Mouse (Mus musculus) midbrain, embryonic 10.5 days (tissue): ENCODE measurements around the gene Ppp2r5a. TPM values are rescaled to one million over a fixed set of nuclear protein-coding genes. Genes with fewer than 3 reads are reported as not detected.

ENCODE experiments used
- DNase-seq: peaks from one replicate; pipeline ENCODE4 v3.0.0-alpha.2; 2017; ENCODE audit warnings: low spot score
- H3K27ac ChIP-seq: fragments of 300-500 bp; sonication (generic); replicated peaks from 2 replicates; pipeline ENCODE4 v1.5.1; 2016; ENCODE audit warnings: mild to moderate bottlenecking
- H3K27me3 ChIP-seq: fragments of 300-500 bp; sonication (generic); 2 replicates; pipeline ENCODE4 v1.6.1; 2016; ENCODE audit warnings: low read depth, mild to moderate bottlenecking; ENCODE audit not compliant: poor library complexity, severe bottlenecking
- H3K36me3 ChIP-seq: fragments of 300-500 bp; sonication (generic); 2 replicates; pipeline ENCODE4 v1.6.1; 2016; ENCODE audit warnings: mild to moderate bottlenecking, moderate library complexity
- H3K4me1 ChIP-seq: fragments of 300-500 bp; sonication (generic); 2 replicates; pipeline ENCODE4 v1.6.1; 2016
- H3K4me3 ChIP-seq: fragments of 300-500 bp; sonication (generic); 2 replicates; pipeline ENCODE4 v1.5.1; 2016; ENCODE audit warnings: mild to moderate bottlenecking, moderate library complexity
- H3K9me3 ChIP-seq: fragments of 300-500 bp; sonication (generic); replicated peaks from 2 replicates; pipeline ENCODE4 v1.6.1; 2016; ENCODE audit warnings: mild to moderate bottlenecking
- WGBS: fragments of 180-500 bp; shearing (Covaris S2); methylation state at CpG from one replicate; pipeline ENCODE4 v1.1.7; 2016; 5-methylcytosine and 5-hydroxymethylcytosine counted together
- polyA plus RNA-seq: library from polyadenylated mRNA; unstranded; fragments of >200 nt; fragmentation: Nextera tagmentation; extraction: Ambion mirVana; gene quantifications from 2 replicates; pipeline ENCODE4 v1.2.1, GENCODE M21; 2016

Ppp2r5a gene
- polyA plus RNA-seq, 1 experiment from 2014 or later, result 11.8 TPM

DNA sequence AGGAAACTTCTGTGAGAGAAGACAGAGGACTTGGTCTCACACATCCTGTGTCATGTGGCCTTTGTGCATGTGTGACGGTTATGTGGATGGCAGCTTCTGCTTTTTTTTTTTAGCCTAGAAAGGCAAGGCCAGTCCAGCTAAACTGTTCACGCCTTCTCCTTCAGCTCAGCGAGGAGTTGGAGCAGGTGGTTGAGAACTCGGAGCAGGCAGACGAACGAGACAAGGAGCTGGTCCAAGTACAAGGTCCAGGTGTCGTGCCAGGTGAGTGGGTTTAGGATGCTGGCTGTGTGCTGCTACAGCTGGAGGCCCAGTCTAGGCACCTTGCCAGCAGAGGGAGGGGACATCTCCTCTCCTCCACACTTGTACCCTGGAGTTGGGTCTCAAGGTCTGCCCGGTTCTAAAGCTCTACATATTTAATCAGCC is 75.0 kb downstream of the Ppp2r5a start:
- no peak for DNase-seq
- H3K4me3 ChIP-seq, result 0 out of 2 replicates have a peak overlapping the region, but pooled peaks have one; percentile 94
- peaks cover 9% of the 10 kb centered on the region for H3K27me3 ChIP-seq
- no peaks in the 10 kb centered on the region for H3K9me3 ChIP-seq
- peaks cover 33% of the 10 kb centered on the region for H3K4me1 ChIP-seq
- H3K36me3 ChIP-seq, result peaks cover 44% of the 10 kb centered on the region
- H3K27ac ChIP-seq, result no peak overlapping the region
- 91% methylated on average over 8 of the region's 8 CpGs for WGBS

GRCm38 (mm10) chr1:191327258-191327657 is 75.8 kb downstream of the Ppp2r5a start:
- 91% methylated on average over 8 of the region's 8 CpGs for WGBS
- H3K4me3 ChIP-seq, result peak overlapping the region; percentile 94

DNA sequence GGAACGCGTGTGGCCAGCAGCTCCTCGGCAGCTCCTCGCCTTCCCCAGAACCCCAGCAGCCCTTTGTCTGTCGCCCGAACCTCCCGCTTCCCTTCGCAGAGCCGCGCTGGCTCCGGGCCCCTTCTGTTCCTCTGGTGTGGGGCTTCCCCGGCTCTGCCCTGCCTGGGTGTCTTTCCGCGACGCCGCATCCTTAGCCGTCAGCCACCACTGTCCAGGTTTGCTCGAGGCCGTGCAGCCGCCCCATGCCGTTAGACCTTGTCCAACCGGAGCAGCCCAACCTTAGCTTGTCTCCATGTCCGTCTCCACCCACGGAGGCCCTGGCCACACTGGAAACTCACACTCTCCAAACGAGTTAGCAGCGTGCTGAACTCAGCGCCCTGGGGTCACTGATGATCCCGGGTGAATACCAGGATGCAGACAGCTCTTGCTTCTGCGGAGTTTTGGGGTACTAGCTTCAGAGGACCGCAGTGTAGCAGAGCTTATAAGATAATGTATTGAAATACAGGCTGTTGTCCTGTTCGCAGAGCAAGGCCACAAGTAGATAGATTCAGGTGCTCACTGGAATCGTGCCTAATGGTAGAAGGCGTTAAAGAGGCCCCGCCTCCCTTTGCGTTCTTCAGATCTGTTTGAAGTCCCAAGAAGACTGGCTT is 76.7 kb downstream of the Ppp2r5a start:
- DNase-seq, result peak; percentile 69

More at GRCm38 (mm10) chr1:191327258-191327657, 75.8 kb downstream of the Ppp2r5a start:
- no peak overlapping the region for H3K27ac ChIP-seq
- H3K4me1 ChIP-seq, result peaks cover 33% of the 10 kb centered on the region
- H3K9me3 ChIP-seq, result no peaks in the 10 kb centered on the region
- peaks cover 9% of the 10 kb centered on the region for H3K27me3 ChIP-seq
- no peak for DNase-seq
- H3K36me3 ChIP-seq, result peaks cover 36% of the 10 kb centered on the region

GRCm38 (mm10) chr1:191325726-191326232 is 77.3 kb downstream of the Ppp2r5a start, which contains the start of gene Tmem206:
TSS of gene Tmem206 (plus strand) at chr1:191325912.
- H3K4me3 ChIP-seq, result peak within 1 kb of the TSS; percentile 94
- peaks cover 33% of the 10 kb centered on the region for H3K4me1 ChIP-seq
- H3K36me3 ChIP-seq, result peaks cover 21% of the 10 kb centered on the region
- no peaks in the 10 kb centered on the region for H3K9me3 ChIP-seq
- H3K27ac ChIP-seq, result peak within 1 kb of the TSS; percentile 96
- peaks cover 9% of the 10 kb centered on the region for H3K27me3 ChIP-seq
- under 1% methylated on average over 42 of the region's 42 CpGs for WGBS
- peak; percentile 96 for DNase-seq

More for the DNA sequence above, 76.7 kb downstream of the Ppp2r5a start:
- Histone ChIP-seq H3K36me3 (peaks cover 27% of the 10 kb centered on the region), H3K4me3 (peak overlapping the region; percentile 94), H3K27ac (peak overlapping the region; percentile 96), H3K4me1 (peaks cover 33% of the 10 kb centered on the region), H3K9me3 (no peaks in the 10 kb centered on the region), H3K27me3 (peaks cover 9% of the 10 kb centered on the region)
- WGBS, result 1% methylated on average over 35 of the region's 35 CpGs

DNA sequence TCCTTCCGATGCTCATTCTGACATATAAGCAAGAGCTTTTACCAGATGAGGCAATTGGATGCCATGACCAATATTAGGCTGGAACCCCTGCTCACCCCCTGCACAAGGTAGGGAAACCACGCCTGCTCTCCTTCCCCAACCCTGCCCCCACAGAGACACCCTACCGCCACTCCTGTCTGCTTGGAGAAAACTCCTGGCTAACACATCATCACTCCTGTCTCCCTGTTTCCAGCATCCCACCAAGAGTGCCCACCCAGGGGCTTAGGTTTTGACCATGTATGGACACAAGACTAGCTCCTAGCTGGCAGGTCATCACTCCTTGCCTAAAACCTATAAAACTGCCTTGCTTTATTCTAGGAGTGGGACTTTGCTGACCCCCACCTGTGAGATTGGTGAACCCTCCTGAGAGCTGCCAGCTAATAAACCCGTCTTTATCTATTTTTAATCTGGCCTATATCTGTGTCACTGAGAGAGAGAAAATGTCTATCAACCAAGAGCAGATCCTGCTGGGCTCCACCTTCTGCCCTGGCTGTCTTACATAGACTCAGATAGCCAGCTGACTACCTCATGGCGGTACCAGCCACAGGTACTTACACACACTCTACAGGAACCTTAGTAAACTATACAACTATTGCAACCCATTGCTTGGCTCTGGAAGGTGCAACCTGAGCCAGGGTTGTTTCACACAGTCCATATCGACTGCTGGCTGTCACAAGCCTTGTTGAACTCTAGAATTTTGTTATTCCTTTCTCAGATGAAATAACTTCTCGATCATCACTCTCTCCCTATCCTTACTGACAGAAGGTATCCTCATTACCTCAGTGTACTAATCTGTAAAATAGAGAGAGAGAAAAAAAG is 78.1 kb downstream of the Ppp2r5a start:
- peaks cover 17% of the 10 kb centered on the region for H3K36me3 ChIP-seq
- peak overlapping the region; percentile 96 for H3K27ac ChIP-seq
- H3K4me3 ChIP-seq, result peak overlapping the region; percentile 94; the same call in 1 of the 2 replicates
- peaks cover 9% of the 10 kb centered on the region for H3K27me3 ChIP-seq
- no peak for DNase-seq
- peaks cover 33% of the 10 kb centered on the region for H3K4me1 ChIP-seq
- H3K9me3 ChIP-seq, result no peaks in the 10 kb centered on the region
- WGBS, result 90% methylated on average over 7 of the region's 7 CpGs

DNA sequence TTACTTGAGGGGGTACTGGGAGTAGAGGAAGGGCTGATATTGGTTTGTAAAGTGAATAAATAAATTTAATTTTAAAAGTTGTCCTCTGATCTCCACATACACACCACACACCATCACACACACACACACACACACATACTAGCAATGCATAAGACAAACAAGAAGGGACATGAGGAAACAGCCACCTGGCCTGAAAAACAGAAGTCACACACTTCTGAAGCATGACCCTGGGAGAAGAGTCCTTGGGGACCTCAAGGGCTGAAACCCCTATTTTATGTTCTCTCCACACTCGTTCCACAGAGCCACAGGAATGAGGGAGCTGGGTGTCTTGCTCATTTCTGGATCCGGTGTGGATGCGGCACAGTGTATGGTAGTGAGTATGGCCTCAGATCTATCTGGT is 79.7 kb downstream of the Ppp2r5a start:
- Histone ChIP-seq H3K27ac (no peak overlapping the region), H3K4me3 (no peak overlapping the region), H3K4me1 (peaks cover 31% of the 10 kb centered on the region), H3K36me3 (peaks cover 5% of the 10 kb centered on the region; the same call in 1 of the 2 replicates), H3K9me3 (no peaks in the 10 kb centered on the region), H3K27me3 (peaks cover 20% of the 10 kb centered on the region)
- 83% methylated on average over 3 of the region's 3 CpGs for WGBS
- DNase-seq, result no peak

DNA sequence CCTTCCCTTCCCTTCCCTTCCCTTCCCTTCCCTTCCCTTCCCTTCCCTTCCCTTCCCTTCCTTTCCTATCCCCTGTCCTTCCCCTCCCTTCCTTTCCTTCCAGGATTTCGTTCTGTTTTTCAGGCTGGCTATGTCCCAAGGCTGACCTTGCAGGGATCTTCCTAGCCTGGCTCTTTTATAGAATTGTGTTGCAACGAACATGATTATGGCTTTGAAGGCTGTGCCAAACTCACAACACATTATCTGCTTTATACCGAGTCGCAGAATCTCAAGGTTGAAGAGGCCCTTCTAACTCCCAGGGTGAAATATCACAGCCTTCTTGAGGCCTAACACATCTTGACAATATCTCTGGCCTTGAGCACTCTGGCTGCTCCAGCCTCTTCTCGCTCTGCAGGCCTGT is 84.4 kb downstream of the Ppp2r5a start:
- H3K36me3 ChIP-seq, result no peaks in the 10 kb centered on the region
- 83% methylated on average over 5 of the region's 5 CpGs for WGBS
- DNase-seq, result no peak

GRCm38 (mm10) chr1:191317591-191318196 is 85.4 kb downstream of the Ppp2r5a start, which contains the start of gene Nenf:
TSS of gene Nenf (minus strand) at chr1:191318194.
- peak; percentile 74 for DNase-seq
- Histone ChIP-seq H3K9me3 (no peaks in the 10 kb centered on the region), H3K4me1 (peaks cover 17% of the 10 kb centered on the region), H3K36me3 (no peaks in the 10 kb centered on the region), H3K4me3 (peak within 1 kb of the TSS; percentile 83), H3K27ac (peak within 1 kb of the TSS; percentile 95), H3K27me3 (peaks cover 13% of the 10 kb centered on the region)
- under 1% methylated on average over 54 of the region's 54 CpGs for WGBS

More for the DNA sequence above, 84.4 kb downstream of the Ppp2r5a start:
- no peak overlapping the region for H3K27ac ChIP-seq
- peaks cover 13% of the 10 kb centered on the region for H3K27me3 ChIP-seq
- peaks cover 13% of the 10 kb centered on the region for H3K4me1 ChIP-seq
- no peak overlapping the region for H3K4me3 ChIP-seq
- no peaks in the 10 kb centered on the region for H3K9me3 ChIP-seq

DNA sequence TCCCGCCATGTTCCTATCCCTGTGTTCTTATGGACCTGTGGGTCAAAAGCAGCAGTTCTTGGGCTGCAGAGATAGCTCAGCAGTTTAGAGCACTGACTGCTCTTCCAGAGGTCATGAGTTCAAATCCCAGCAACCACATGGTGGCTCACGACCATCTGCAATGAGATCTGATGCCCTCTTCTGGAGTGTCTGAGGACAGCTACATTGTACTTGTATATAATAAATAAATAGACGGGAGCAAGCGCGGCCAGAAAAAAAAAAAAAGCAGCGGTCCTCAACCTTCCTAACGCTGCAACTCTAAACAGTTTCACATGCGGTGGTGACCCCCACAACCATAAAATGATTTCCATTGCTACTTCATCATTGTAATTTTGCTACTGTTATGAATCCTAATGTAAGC is 86.3 kb downstream of the Ppp2r5a start:
- DNase-seq, result no peak
- Histone ChIP-seq H3K27me3 (peaks cover 13% of the 10 kb centered on the region), H3K9me3 (no peaks in the 10 kb centered on the region), H3K4me1 (peaks cover 19% of the 10 kb centered on the region), H3K27ac (no peak overlapping the region), H3K4me3 (peak overlapping the region; percentile 83; the same call in 1 of the 2 replicates), H3K36me3 (no peaks in the 10 kb centered on the region)
- WGBS, result 91% methylated on average over 8 of the region's 8 CpGs

GRCm38 (mm10) chr1:191313926-191314325 is 89.1 kb downstream of the Ppp2r5a start:
- H3K4me3 ChIP-seq, result no peak overlapping the region
- H3K27me3 ChIP-seq, result peaks cover 8% of the 10 kb centered on the region
- 86% methylated on average over 4 of the region's 4 CpGs for WGBS

GRCm38 (mm10) chr1:191313158-191313557 is 89.9 kb downstream of the Ppp2r5a start:
- H3K27ac ChIP-seq, result peak overlapping the region; percentile 81; the same call in 1 of the 2 replicates
- peak overlapping the region; percentile 65; the same call in 1 of the 2 replicates for H3K4me3 ChIP-seq
- 0 out of 2 replicates have a peak, but pooled peaks cover under 1% of the 10 kb centered on the region for H3K27me3 ChIP-seq
- peaks cover 3% of the 10 kb centered on the region; the same call in 1 of the 2 replicates for H3K36me3 ChIP-seq
- H3K4me1 ChIP-seq, result peaks cover 19% of the 10 kb centered on the region
- no peak for DNase-seq
- no peaks in the 10 kb centered on the region for H3K9me3 ChIP-seq
- WGBS, result 74% methylated on average over 6 of the region's 6 CpGs

More at GRCm38 (mm10) chr1:191313926-191314325, 89.1 kb downstream of the Ppp2r5a start:
- H3K27ac ChIP-seq, result no peak overlapping the region
- H3K4me1 ChIP-seq, result peaks cover 19% of the 10 kb centered on the region
- H3K36me3 ChIP-seq, result no peaks in the 10 kb centered on the region
- H3K9me3 ChIP-seq, result no peaks in the 10 kb centered on the region
- DNase-seq, result no peak

- Histone ChIP-seq H3K36me3 (peaks cover 9% of the 10 kb centered on the region; the same call in 1 of the 2 replicates), H3K27ac (peak overlapping the region; percentile 81), H3K27me3 (no peaks in the 10 kb centered on the region), H3K4me1 (peaks cover 12% of the 10 kb centered on the region), H3K4me3 (peak overlapping the region; percentile 65), H3K9me3 (no peaks in the 10 kb centered on the region)
- WGBS, result 1% methylated on average over 14 of the region's 14 CpGs
- DNase-seq, result peak; percentile 83
Observed at GRCm38 (mm10) chr1:191312513-191312941, 90.5 kb downstream of the Ppp2r5a start.
